Mouse (Mus musculus): Measurements from ENCODE around the gene Aldh16a1.
"Not testable (repeated sequence)": the region's sequence is repeated elsewhere in the genome, so short reads cannot be mapped to it uniquely, and the experiment has no call there.

The Aldh16a1 gene

GRCm38 (mm10) chr7:45134544-45135026, 19.8 kb downstream of the Aldh16a1 start:
- no peak for DNase-seq (ENCODE audit: low spot score in 2 of 2)

GRCm38 (mm10) chr7:45133446-45134159, 20.8 kb downstream of the Aldh16a1 start:
- DNase-seq (ENCODE audit: low spot score in 2 of 2) = no peak

GRCm38 (mm10) chr7:45131850-45132249, 22.5 kb downstream of the Aldh16a1 start:
- no peak for DNase-seq (ENCODE audit: low spot score in 2 of 2)

- DNase-seq (ENCODE audit: low spot score in 2 of 2) = no peak
Observed at GRCm38 (mm10) chr7:45129776-45130512, 24.4 kb downstream of the Aldh16a1 start.

- DNase-seq (ENCODE audit: low spot score in 2 of 2) = no peak
Observed at GRCm38 (mm10) chr7:45129318-45129717, 25.1 kb downstream of the Aldh16a1 start.

GRCm38 (mm10) chr7:45128624-45129246, 25.6 kb downstream of the Aldh16a1 start, which contains the start of gene Rpl13a:
Gene Rpl13a, minus strand, starts transcription at chr7:45128761.
- DNase-seq (ENCODE audit: low spot score in 2 of 2) = peak; percentile 96 to 98

GRCm38 (mm10) chr7:45127700-45128224, 26.6 kb downstream of the Aldh16a1 start:
- DNase-seq (ENCODE audit: low spot score in 2 of 2) = no peak

GRCm38 (mm10) chr7:45126844-45127699, 27.3 kb downstream of the Aldh16a1 start:
- DNase-seq (ENCODE audit: low spot score in 2 of 2) = no peak

GRCm38 (mm10) chr7:45126147-45126843, 28.1 kb downstream of the Aldh16a1 start:
- no peak for DNase-seq (ENCODE audit: low spot score in 2 of 2)

- DNase-seq (ENCODE audit: low spot score in 2 of 2) = not testable (repeated sequence)
Observed at GRCm38 (mm10) chr7:45125649-45126048, 28.7 kb downstream of the Aldh16a1 start.

GRCm38 (mm10) chr7:45125144-45125600, 29.2 kb downstream of the Aldh16a1 start:
- no peak for DNase-seq (ENCODE audit: low spot score in 2 of 2)

GRCm38 (mm10) chr7:45124224-45125143, 29.9 kb downstream of the Aldh16a1 start, which contains the start of gene Rps11:
Gene Rps11, minus strand, starts transcription at chr7:45124439.
- DNase-seq (ENCODE audit: low spot score in 2 of 2) = peak; percentile 98 to 99

GRCm38 (mm10) chr7:45123186-45123570, 31.2 kb downstream of the Aldh16a1 start:
- peak in 1 of 2 experiments; percentile 45 for DNase-seq (ENCODE audit: low spot score in 2 of 2)

GRCm38 (mm10) chr7:45122561-45123185, 31.7 kb downstream of the Aldh16a1 start:
- DNase-seq (ENCODE audit: low spot score in 2 of 2) = peak in 1 of 2 experiments; percentile 4

GRCm38 (mm10) chr7:45121966-45122365, 32.4 kb downstream of the Aldh16a1 start:
- DNase-seq (ENCODE audit: low spot score in 2 of 2) = no peak

- DNase-seq (ENCODE audit: low spot score in 2 of 2) = peak; percentile 75 to 82
Observed at GRCm38 (mm10) chr7:45121404-45121803, 33.0 kb downstream of the Aldh16a1 start.

GRCm38 (mm10) chr7:45119780-45120709, 34.3 kb downstream of the Aldh16a1 start:
- DNase-seq (ENCODE audit: low spot score in 2 of 2) = no peak

GRCm38 (mm10) chr7:45118336-45118735, 36.0 kb downstream of the Aldh16a1 start:
- DNase-seq (ENCODE audit: low spot score in 2 of 2) = no peak
